Mouse (Mus musculus) embryonic facial prominence, embryonic 14.5 days (tissue): ENCODE measurements around the gene Usp51. TPM values are rescaled to one million over a fixed set of nuclear protein-coding genes. Genes with fewer than 3 reads are reported as not detected.
"Not testable (repeated sequence)": the region's sequence is repeated elsewhere in the genome, so short reads cannot be mapped to it uniquely, and the experiment has no call there.

Experiments used
- ATAC-seq: fragments of 200-750 bp; cut with Nextera tagmentation; 2 replicates; pipeline ENCODE4 v1.8.0; 2017; ENCODE audit warnings: low read depth, moderate number of reproducible peaks, moderate TSS enrichment
- DNase-seq: peaks from one replicate; pipeline ENCODE4 v3.0.0-alpha.2; 2015; ENCODE audit warnings: low spot score
- H3K27ac ChIP-seq: fragments of 300-500 bp; sonication (generic); replicated peaks from 2 replicates; pipeline ENCODE4 v1.5.1; 2014; ENCODE audit warnings: low read depth, mild to moderate bottlenecking, low read length, moderate library complexity
- H3K27me3 ChIP-seq: fragments of 300-500 bp; sonication (generic); replicated peaks from 2 replicates; pipeline ENCODE4 v1.6.1; 2014; ENCODE audit warnings: low read length; ENCODE audit not compliant: control insufficient read depth, insufficient read depth
- H3K36me3 ChIP-seq: fragments of 300-500 bp; sonication (generic); 2 replicates; pipeline ENCODE4 v1.6.1; 2014; ENCODE audit warnings: low read length, mixed read lengths; ENCODE audit not compliant: control insufficient read depth, insufficient read depth
- H3K4me1 ChIP-seq: fragments of 300-500 bp; sonication (generic); 2 replicates; pipeline ENCODE4 v1.6.1; 2014; ENCODE audit warnings: antibody characterized with exemption, low read length; ENCODE audit not compliant: control insufficient read depth, insufficient read depth
- H3K4me2 ChIP-seq: fragments of 300-500 bp; sonication (generic); 2 replicates; pipeline ENCODE4 v1.6.1; 2014; ENCODE audit warnings: low read depth, mild to moderate bottlenecking, low read length, moderate library complexity, mixed read lengths
- H3K4me3 ChIP-seq: fragments of 300-500 bp; sonication (generic); 2 replicates; pipeline ENCODE4 v1.5.1; 2014; ENCODE audit warnings: low read depth, mild to moderate bottlenecking, low read length
- H3K9ac ChIP-seq: fragments of 300-500 bp; sonication (generic); 2 replicates; pipeline ENCODE4 v1.6.1; 2014; ENCODE audit warnings: low read depth, mild to moderate bottlenecking, low read length, moderate library complexity, mixed read lengths
- H3K9me3 ChIP-seq: fragments of 300-500 bp; sonication (generic); 2 replicates; pipeline ENCODE4 v1.6.1; 2016; ENCODE audit warnings: low read length; ENCODE audit not compliant: control insufficient read depth
- WGBS: fragments of 180-500 bp; shearing (Covaris S2); extraction: QIAGEN DNeasy Blood & Tissue Kit; methylation state at CpG from one replicate; pipeline ENCODE4 v1.1.7; 2014; 5-methylcytosine and 5-hydroxymethylcytosine counted together
- polyA plus RNA-seq: library from polyadenylated mRNA; unstranded; fragments of >200 nt; fragmentation: Nextera tagmentation; extraction: Ambion mirVana; gene quantifications from 2 replicates; pipeline ENCODE4 v1.2.1, GENCODE M21; 2014

Gene Usp51
- polyA plus RNA-seq: 1.1 and 1.4 TPM in 2 replicates

- 14% methylated on average over 23 of the region's 23 CpGs for WGBS
- Histone ChIP-seq H3K36me3 (no peaks in the 10 kb centered on the region), H3K27ac (peak within 1 kb of the TSS; percentile 68), H3K4me2 (peak within 1 kb of the TSS; percentile 59), H3K4me3 (peak within 1 kb of the TSS; percentile 54), H3K9me3 (no peaks in the 10 kb centered on the region), H3K27me3 (no peaks in the 10 kb centered on the region), H3K9ac (peak within 1 kb of the TSS; percentile 62), H3K4me1 (no peaks in the 10 kb centered on the region)
- ATAC-seq (peak; percentile 80; the same call in 1 of the 2 replicates), DNase-seq (peak; percentile 48)
Observed at GRCm38 (mm10) chrX:153006387-153006841, at the start of gene Usp51. TSS of gene Usp51 (plus strand) at chrX:153006469.

- peak; percentile 1 for DNase-seq
- ATAC-seq: no peak
- Histone ChIP-seq H3K27me3 (0 out of 2 replicates have a peak, but pooled peaks cover 1% of the 10 kb centered on the region), H3K9me3 (no peaks in the 10 kb centered on the region), H3K4me1 (no peaks in the 10 kb centered on the region), H3K27ac (no peak overlapping the region), H3K4me2 (no peak overlapping the region), H3K36me3 (no peaks in the 10 kb centered on the region), H3K4me3 (no peak overlapping the region), H3K9ac (no peak overlapping the region)
- 70% methylated on average over 6 of the region's 6 CpGs for WGBS
Observed at GRCm38 (mm10) chrX:152969606-152970005, 36.7 kb upstream of the Usp51 start.

GRCm38 (mm10) chrX:152973476-152974203 is 32.6 kb upstream of the Usp51 start:
- 28% methylated on average over 5 of the region's 19 CpGs for WGBS
- H3K27ac ChIP-seq, H3K27me3 ChIP-seq, H3K9me3 ChIP-seq, H3K36me3 ChIP-seq, H3K4me3 ChIP-seq, DNase-seq, H3K4me1 ChIP-seq, H3K9ac ChIP-seq: not testable (repeated sequence)
- peak overlapping the region; percentile 40 for H3K4me2 ChIP-seq
- ATAC-seq: peak; percentile 91

- no peaks in the 10 kb centered on the region for H3K36me3 ChIP-seq
- ATAC-seq (peak; percentile 45), DNase-seq (peak; percentile 18)
- H3K4me1 ChIP-seq: no peaks in the 10 kb centered on the region
- H3K27ac ChIP-seq: no peak overlapping the region
- H3K9me3 ChIP-seq: no peaks in the 10 kb centered on the region
- H3K4me2 ChIP-seq: peak overlapping the region; percentile 40
- whole genome bisulfite sequencing: 19% methylated on average over 9 of the region's 10 CpGs
- no peak overlapping the region for H3K4me3 ChIP-seq
- peaks cover 8% of the 10 kb centered on the region; the same call in 1 of the 2 replicates for H3K27me3 ChIP-seq
- no peak overlapping the region for H3K9ac ChIP-seq
Observed at GRCm38 (mm10) chrX:152974204-152974661, 32.0 kb upstream of the Usp51 start.

GRCm38 (mm10) chrX:152976538-152976937 is 29.7 kb upstream of the Usp51 start:
- H3K4me2 ChIP-seq: no peak overlapping the region
- ATAC-seq: no peak
- 86% methylated on average over 6 of the region's 6 CpGs for WGBS
- H3K9me3 ChIP-seq: no peaks in the 10 kb centered on the region
- H3K27me3 ChIP-seq: peaks cover 8% of the 10 kb centered on the region; the same call in 1 of the 2 replicates
- H3K4me3 ChIP-seq: no peak overlapping the region
- no peak for DNase-seq
- H3K36me3 ChIP-seq: no peaks in the 10 kb centered on the region
- no peak overlapping the region for H3K27ac ChIP-seq
- no peaks in the 10 kb centered on the region for H3K4me1 ChIP-seq
- H3K9ac ChIP-seq: no peak overlapping the region

- H3K4me1 ChIP-seq: no peaks in the 10 kb centered on the region
- H3K36me3 ChIP-seq: no peaks in the 10 kb centered on the region
- ATAC-seq (no peak), DNase-seq (no peak)
- no peak overlapping the region for H3K27ac ChIP-seq
- H3K4me3 ChIP-seq: no peak overlapping the region
- H3K9me3 ChIP-seq: no peaks in the 10 kb centered on the region
- H3K27me3 ChIP-seq: no peaks in the 10 kb centered on the region
- WGBS: 72% methylated on average over 2 of the region's 2 CpGs
- no peak overlapping the region for H3K9ac ChIP-seq
- no peak overlapping the region for H3K4me2 ChIP-seq
Observed at GRCm38 (mm10) chrX:152985009-152985408, 21.3 kb upstream of the Usp51 start.

GRCm38 (mm10) chrX:152989852-152990251 is 16.4 kb upstream of the Usp51 start:
- H3K9ac ChIP-seq, H3K27me3 ChIP-seq, H3K27ac ChIP-seq, H3K36me3 ChIP-seq, DNase-seq, H3K9me3 ChIP-seq, ATAC-seq, H3K4me2 ChIP-seq, H3K4me3 ChIP-seq, H3K4me1 ChIP-seq: not testable (repeated sequence)

GRCm38 (mm10) chrX:152996105-152996504 is 10.2 kb upstream of the Usp51 start:
- not testable (repeated sequence) for ATAC-seq

More at GRCm38 (mm10) chrX:152996105-152996504, 10.2 kb upstream of the Usp51 start:
- not testable (repeated sequence) for H3K9ac ChIP-seq, H3K27ac ChIP-seq, H3K9me3 ChIP-seq, H3K27me3 ChIP-seq, H3K36me3 ChIP-seq, DNase-seq, H3K4me1 ChIP-seq, H3K4me3 ChIP-seq, H3K4me2 ChIP-seq
- WGBS: no CpG with 5 or more reads among the region's 3 CpGs
